Mouse (Mus musculus): Measurements from ENCODE around the gene Osbpl10.
"Not testable (repeated sequence)": the region's sequence is repeated elsewhere in the genome, so short reads cannot be mapped to it uniquely, and the experiment has no call there.

Gene Osbpl10

GRCm38 (mm10) chr9:115220466-115220865, 242.1 kb downstream of the Osbpl10 start:
- no peak for DNase-seq (ENCODE audit: low read depth)

- no peak for DNase-seq (ENCODE audit: low read depth)
These were observed 242.9 kb downstream of the Osbpl10 start for GRCm38 (mm10) chr9:115221265-115221664.

- DNase-seq (ENCODE audit: low read depth), result no peak
These were observed 246.5 kb downstream of the Osbpl10 start for GRCm38 (mm10) chr9:115224744-115225354.

- no peak for DNase-seq (ENCODE audit: low read depth)
These were observed 250.8 kb downstream of the Osbpl10 start for GRCm38 (mm10) chr9:115229145-115229544.

GRCm38 (mm10) chr9:115229676-115230075, 251.3 kb downstream of the Osbpl10 start:
- DNase-seq (ENCODE audit: low read depth), result no peak

GRCm38 (mm10) chr9:115230141-115230540, 251.8 kb downstream of the Osbpl10 start:
- DNase-seq (ENCODE audit: low read depth), result no peak

GRCm38 (mm10) chr9:115231476-115231875, 253.1 kb downstream of the Osbpl10 start:
- no peak for DNase-seq (ENCODE audit: low read depth)

GRCm38 (mm10) chr9:115233721-115234120, 255.4 kb downstream of the Osbpl10 start:
- DNase-seq (ENCODE audit: low read depth), result no peak

- DNase-seq (ENCODE audit: low read depth), result no peak
These were observed 256.2 kb downstream of the Osbpl10 start for GRCm38 (mm10) chr9:115234561-115234960.

GRCm38 (mm10) chr9:115236352-115236841, 258.0 kb downstream of the Osbpl10 start:
- no peak for DNase-seq (ENCODE audit: low read depth)

GRCm38 (mm10) chr9:115237943-115238342, 259.6 kb downstream of the Osbpl10 start:
- DNase-seq (ENCODE audit: low read depth), result no peak

- DNase-seq (ENCODE audit: low read depth), result no peak
These were observed 261.5 kb downstream of the Osbpl10 start for GRCm38 (mm10) chr9:115239861-115240260.

GRCm38 (mm10) chr9:115243630-115244029, 265.3 kb downstream of the Osbpl10 start:
- no peak for DNase-seq (ENCODE audit: low read depth)

GRCm38 (mm10) chr9:115245092-115245491, 266.7 kb downstream of the Osbpl10 start:
- DNase-seq (ENCODE audit: low read depth), result no peak

- DNase-seq (ENCODE audit: low read depth), result no peak
These were observed 270.8 kb downstream of the Osbpl10 start for GRCm38 (mm10) chr9:115249145-115249544.

- no peak for DNase-seq (ENCODE audit: low read depth)
These were observed 279.4 kb downstream of the Osbpl10 start for GRCm38 (mm10) chr9:115257733-115258286.

GRCm38 (mm10) chr9:115259866-115260265, 281.5 kb downstream of the Osbpl10 start:
- no peak for DNase-seq (ENCODE audit: low read depth)

GRCm38 (mm10) chr9:115260464-115260863, 282.1 kb downstream of the Osbpl10 start:
- DNase-seq (ENCODE audit: low read depth), result no peak

GRCm38 (mm10) chr9:115261456-115261855, 283.1 kb downstream of the Osbpl10 start:
- DNase-seq (ENCODE audit: low read depth), result peak; percentile 11

GRCm38 (mm10) chr9:115261896-115262295, 283.5 kb downstream of the Osbpl10 start:
- no peak for DNase-seq (ENCODE audit: low read depth)

- no peak for DNase-seq (ENCODE audit: low read depth)
These were observed 293.2 kb downstream of the Osbpl10 start for GRCm38 (mm10) chr9:115271556-115271955.

GRCm38 (mm10) chr9:115272451-115272850, 294.1 kb downstream of the Osbpl10 start:
- not testable (repeated sequence) for DNase-seq (ENCODE audit: low read depth)

- no peak for DNase-seq (ENCODE audit: low read depth)
These were observed 294.8 kb downstream of the Osbpl10 start for GRCm38 (mm10) chr9:115273095-115273649.
